Mouse (Mus musculus) embryonic facial prominence, embryonic 10.5 days (tissue): ENCODE measurements around the gene Ces2b. TPM values are rescaled to one million over a fixed set of nuclear protein-coding genes. Genes with fewer than 3 reads are reported as not detected.
"Not testable (repeated sequence)": the region's sequence is repeated elsewhere in the genome, so short reads cannot be mapped to it uniquely, and the experiment has no call there.

Experiments
- DNase-seq: peaks from one replicate; pipeline ENCODE4 v3.0.0-alpha.2; 2017; ENCODE audit warnings: low spot score
- H3K27ac ChIP-seq: fragments of 300-500 bp; sonication (generic); replicated peaks from 2 replicates; pipeline ENCODE4 v1.5.1; 2016; ENCODE audit warnings: mild to moderate bottlenecking
- H3K27me3 ChIP-seq: fragments of 300-500 bp; sonication (generic); replicated peaks from 2 replicates; pipeline ENCODE4 v1.6.1; 2016; ENCODE audit warnings: low read depth, mild to moderate bottlenecking; ENCODE audit not compliant: poor library complexity, severe bottlenecking
- H3K36me3 ChIP-seq: fragments of 300-500 bp; sonication (generic); replicated peaks from 2 replicates; pipeline ENCODE4 v1.6.1; 2016; ENCODE audit warnings: mild to moderate bottlenecking, moderate library complexity
- H3K4me1 ChIP-seq: fragments of 300-500 bp; sonication (generic); 2 replicates; pipeline ENCODE4 v1.6.1; 2016
- H3K4me3 ChIP-seq: fragments of 300-500 bp; sonication (generic); 2 replicates; pipeline ENCODE4 v1.5.1; 2016; ENCODE audit warnings: mild to moderate bottlenecking, moderate library complexity
- H3K9me3 ChIP-seq: fragments of 300-500 bp; sonication (generic); 2 replicates; pipeline ENCODE4 v1.6.1; 2016; ENCODE audit warnings: mild to moderate bottlenecking
- WGBS: fragments of 180-500 bp; shearing (Covaris S2); methylation state at CpG from one replicate; pipeline ENCODE4 v1.1.7; 2016; 5-methylcytosine and 5-hydroxymethylcytosine counted together
- polyA plus RNA-seq: library from polyadenylated mRNA; unstranded; fragments of >200 nt; fragmentation: Nextera tagmentation; extraction: Ambion mirVana; gene quantifications from 2 replicates; pipeline ENCODE4 v1.2.1, GENCODE M21; 2016

Ces2b gene
- polyA plus RNA-seq, 1 experiment from 2014 or later = 0.04 TPM

DNA sequence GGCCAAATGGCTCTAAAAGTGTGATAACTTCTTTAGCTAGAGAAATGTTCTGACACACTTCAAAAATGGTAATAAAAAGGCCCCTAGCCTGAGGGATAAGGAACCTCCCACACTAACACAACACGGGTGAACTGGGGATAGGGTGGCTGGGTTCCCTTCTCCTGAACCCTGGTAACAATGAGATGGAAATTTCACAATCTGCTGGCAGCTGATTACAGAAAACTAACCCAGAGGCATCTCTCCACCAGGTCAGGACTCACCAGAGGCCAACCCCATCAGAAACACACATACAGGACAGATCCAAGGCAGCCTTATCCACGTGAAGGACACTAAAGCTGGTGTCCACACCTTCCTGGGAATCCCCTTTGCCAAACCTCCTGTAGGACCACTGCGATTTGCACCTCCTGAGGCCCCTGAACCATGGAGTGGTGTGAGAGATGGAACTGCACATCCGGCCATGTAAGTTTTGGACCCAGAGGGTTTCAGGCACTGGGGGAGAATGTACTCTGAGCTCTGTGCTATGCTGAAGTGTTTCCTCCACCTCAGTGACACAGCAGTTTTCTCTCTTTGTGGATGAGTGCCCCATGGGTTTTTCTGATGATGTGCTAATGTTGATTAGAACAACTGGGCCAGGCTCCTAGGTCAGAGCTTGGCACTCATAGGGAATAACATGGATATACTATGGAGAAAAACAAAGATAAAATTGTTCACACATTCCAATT is 16.5 kb downstream of the Ces2b start:
- WGBS = 82% methylated on average over 4 of the region's 4 CpGs

DNA sequence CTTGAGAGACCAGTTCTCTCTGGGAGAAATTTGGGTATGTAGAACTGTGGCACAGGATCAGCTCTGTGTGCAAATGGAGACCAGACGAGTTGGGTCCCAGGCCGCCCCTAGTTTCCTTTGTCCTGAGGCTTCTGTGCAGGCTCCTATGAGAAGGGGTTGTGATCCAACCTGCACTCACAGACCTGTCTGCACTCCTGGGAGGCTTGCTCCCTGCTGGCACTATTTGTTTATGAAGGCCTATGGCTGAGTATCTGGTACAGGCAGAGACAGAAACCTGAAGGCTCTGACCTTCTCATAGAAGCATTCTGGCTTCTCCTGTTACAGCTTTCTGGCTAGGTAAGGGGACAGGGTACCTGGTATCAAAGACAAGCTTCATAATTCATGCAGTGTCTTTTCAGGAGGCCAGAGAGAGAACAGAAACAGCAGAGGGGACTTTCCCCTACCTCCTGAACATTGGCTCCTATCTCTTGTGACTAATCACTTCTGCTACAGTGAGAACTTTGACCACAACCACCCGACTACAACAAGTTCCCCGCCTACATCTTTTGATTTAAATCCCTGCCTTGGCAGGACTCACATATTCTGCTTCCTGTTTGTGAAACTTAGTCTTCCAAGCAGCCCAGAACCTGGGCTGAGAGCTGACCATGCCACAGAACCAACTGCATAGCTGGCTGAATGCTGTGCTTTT is 35.6 kb downstream of the Ces2b start:
- not testable (repeated sequence) for H3K36me3 ChIP-seq, DNase-seq, H3K27me3 ChIP-seq, H3K4me3 ChIP-seq, H3K9me3 ChIP-seq, H3K4me1 ChIP-seq, H3K27ac ChIP-seq
- WGBS = no CpG with 5 or more reads among the region's 4 CpGs

More for the DNA sequence above, 16.5 kb downstream of the Ces2b start:
- Histone ChIP-seq H3K27me3 (no peaks in the 10 kb centered on the region), H3K36me3 (no peaks in the 10 kb centered on the region), H3K27ac (no peak overlapping the region), H3K9me3 (no peaks in the 10 kb centered on the region), H3K4me3 (no peak overlapping the region), H3K4me1 (no peaks in the 10 kb centered on the region)
- no peak for DNase-seq

DNA sequence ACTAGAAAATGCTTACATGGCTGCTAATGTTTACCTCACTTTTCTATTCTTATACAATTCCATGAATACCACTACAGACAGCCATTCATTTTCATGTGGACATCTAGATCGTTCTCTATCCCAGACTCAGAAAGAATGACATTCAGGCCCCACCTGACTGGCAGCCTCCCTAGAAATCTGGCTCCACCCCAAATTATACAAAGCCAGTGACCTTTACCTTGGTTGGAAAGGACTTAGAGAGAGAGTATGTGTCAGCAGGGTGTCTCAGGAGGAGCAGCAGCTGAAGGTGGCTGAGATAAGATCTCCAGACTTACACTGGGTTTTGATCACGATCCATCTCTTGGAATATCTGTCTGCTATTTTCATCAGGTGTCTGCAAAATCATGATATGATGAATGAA is 37.5 kb downstream of the Ces2b start:
- not testable (repeated sequence) for H3K4me3 ChIP-seq, H3K27me3 ChIP-seq, DNase-seq, H3K27ac ChIP-seq, H3K4me1 ChIP-seq, H3K9me3 ChIP-seq, H3K36me3 ChIP-seq
- no CpG with 5 or more reads among the region's 2 CpGs for WGBS

DNA sequence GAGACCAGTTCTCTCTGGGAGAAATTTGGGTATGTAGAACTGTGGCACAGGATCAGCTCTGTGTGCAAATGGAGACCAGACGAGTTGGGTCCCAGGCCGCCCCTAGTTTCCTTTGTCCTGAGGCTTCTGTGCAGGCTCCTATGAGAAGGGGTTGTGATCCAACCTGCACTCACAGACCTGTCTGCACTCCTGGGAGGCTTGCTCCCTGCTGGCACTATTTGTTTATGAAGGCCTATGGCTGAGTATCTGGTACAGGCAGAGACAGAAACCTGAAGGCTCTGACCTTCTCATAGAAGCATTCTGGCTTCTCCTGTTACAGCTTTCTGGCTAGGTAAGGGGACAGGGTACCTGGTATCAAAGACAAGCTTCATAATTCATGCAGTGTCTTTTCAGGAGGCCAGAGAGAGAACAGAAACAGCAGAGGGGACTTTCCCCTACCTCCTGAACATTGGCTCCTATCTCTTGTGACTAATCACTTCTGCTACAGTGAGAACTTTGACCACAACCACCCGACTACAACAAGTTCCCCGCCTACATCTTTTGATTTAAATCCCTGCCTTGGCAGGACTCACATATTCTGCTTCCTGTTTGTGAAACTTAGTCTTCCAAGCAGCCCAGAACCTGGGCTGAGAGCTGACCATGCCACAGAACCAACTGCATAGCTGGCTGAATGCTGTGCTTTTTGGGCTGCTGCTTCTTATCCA is 55.0 kb downstream of the Ces2b start:
- DNase-seq, H3K27ac ChIP-seq, H3K9me3 ChIP-seq, H3K27me3 ChIP-seq, H3K4me1 ChIP-seq, H3K36me3 ChIP-seq, H3K4me3 ChIP-seq: not testable (repeated sequence)
- no CpG with 5 or more reads among the region's 4 CpGs for WGBS

Other genes starting within 250 kb of the Ces2b start
- 15.4 and 16.0 TPM in 2 replicates for gene Pdp2, start 240.1 kb upstream of the Ces2b start, polyA plus RNA-seq
- not detected in 2 replicates for gene Cdh16, start 207.2 kb upstream of the Ces2b start, polyA plus RNA-seq
- gene Rrad, start 200.2 kb upstream of the Ces2b start, polyA plus RNA-seq = 0.92 and 1.3 TPM in 2 replicates
- 97.6 and 98.6 TPM in 2 replicates for gene Ciao2b, start 189.6 kb upstream of the Ces2b start, polyA plus RNA-seq
- not detected in 2 replicates for gene Ces2a, start 97.6 kb upstream of the Ces2b start, polyA plus RNA-seq
- not detected in 2 replicates for gene Ces2c, start 15.5 kb downstream of the Ces2b start, polyA plus RNA-seq
- gene Ces2e, start 94.7 kb downstream of the Ces2b start, polyA plus RNA-seq = not detected in 2 replicates
- not detected in 2 replicates for gene Ces2f, start 115.8 kb downstream of the Ces2b start, polyA plus RNA-seq
- gene Ces2g, start 130.1 kb downstream of the Ces2b start, polyA plus RNA-seq = not detected in 2 replicates
- gene Ces2h, start 169.3 kb downstream of the Ces2b start, polyA plus RNA-seq = not detected in 2 replicates
- not detected in 2 replicates for gene Ces3a, start 217.0 kb downstream of the Ces2b start, polyA plus RNA-seq